Mouse (Mus musculus): Measurements from ENCODE around the gene Cfl1. TPM values are rescaled to one million over a fixed set of nuclear protein-coding genes. Genes with fewer than 3 reads are reported as not detected.

Gene Cfl1
- total and polyA plus RNA-seq, 3 experiments: 853 to 1,228 (median 1,086) TPM

DNA sequence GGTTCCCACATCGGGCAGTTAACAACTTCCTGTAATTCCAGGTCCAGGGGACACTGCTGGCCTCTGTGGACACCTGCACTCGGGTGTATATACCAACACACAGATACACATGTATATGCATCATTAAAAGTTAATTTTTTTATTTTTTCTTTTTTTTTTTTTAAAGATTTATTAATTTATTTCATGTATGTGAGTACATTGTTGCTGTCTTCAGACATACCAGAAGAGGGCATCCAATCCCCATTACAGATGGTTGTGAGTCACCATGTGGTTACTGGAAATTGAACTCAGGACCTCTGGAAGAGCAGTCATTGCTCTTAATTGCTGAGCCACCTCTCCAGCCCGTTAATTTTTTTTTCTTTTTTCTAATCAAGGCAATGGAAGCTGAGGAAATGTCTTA is 17.4 kb upstream of the Cfl1 start:
- Histone ChIP-seq H3K4me3 (ENCODE audit: low read depth, low read length) (no peak overlapping the region), H3K27me3 (ENCODE audit: insufficient read depth, low read length) (peaks cover 50% of the 10 kb centered on the region), H3K36me3 (replicated peaks) (peaks cover 5% of the 10 kb centered on the region), H3K4me1 (ENCODE audit: insufficient read depth, low read depth, low read length) (peaks cover 22% of the 10 kb centered on the region), H3K9me3 (replicated peaks) (no peaks in the 10 kb centered on the region)
- no peak for DNase-seq (ENCODE audit: low spot score)
- ATAC-seq (ENCODE audit: extremely low read depth, insufficient number of reproducible peaks, low FRiP score, poor library complexity, severe bottlenecking): no peak
- TF ChIP-seq GATA2 (IDR thresholded peaks at IDR 0.05; ENCODE audit: borderline replicate concordance, low read depth, low read length): no peak
- no peak for TF ChIP-seq POLR2AphosphoS5 (IDR thresholded peaks at IDR 0.05; ENCODE audit: insufficient replicate concordance, low read depth, low read length)
- TF ChIP-seq CTCF (IDR thresholded peaks at IDR 0.05; ENCODE audit: low read depth, low read length): no peak
- no peak for TF ChIP-seq TAL1 (conservative IDR thresholded peaks at IDR 0.05; ENCODE audit: low read depth, low read length)
- TF ChIP-seq GATA1 (IDR thresholded peaks at IDR 0.05; ENCODE audit: borderline replicate concordance, low read length): no peak

DNA sequence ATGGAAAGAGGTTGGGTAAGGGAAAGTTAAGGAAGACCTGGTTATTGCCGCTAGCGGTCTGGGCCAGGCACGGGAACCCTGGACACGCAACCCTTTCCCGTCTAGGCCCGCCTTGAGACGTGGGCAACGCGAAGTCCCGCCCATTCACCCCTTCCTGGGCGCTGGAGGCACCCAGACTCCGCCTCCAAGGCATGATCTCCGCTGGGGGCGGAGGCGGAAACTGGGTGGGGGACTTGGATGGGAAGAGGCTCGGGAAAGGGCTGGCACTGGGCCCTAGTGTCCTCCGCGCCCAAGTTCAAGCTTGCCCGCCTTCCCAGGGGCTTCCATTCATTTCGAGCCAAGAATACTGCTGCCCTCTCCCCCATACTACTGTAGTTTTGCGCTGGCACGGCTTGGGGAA is 16.5 kb upstream of the Cfl1 start, which contains the start of gene Efemp2:
TSS of gene Efemp2 (plus strand) at position 235 of the 400 bp plus-strand sequence.
- peak; percentile 57 for DNase-seq (ENCODE audit: low spot score)
- ATAC-seq (ENCODE audit: extremely low read depth, insufficient number of reproducible peaks, low FRiP score, poor library complexity, severe bottlenecking): peak; percentile 22; the same call in 1 of the 2 replicates
- Histone ChIP-seq H3K36me3 (replicated peaks) (no peaks in the 10 kb centered on the region), H3K27me3 (ENCODE audit: insufficient read depth, low read length) (peaks cover 55% of the 10 kb centered on the region), H3K4me3 (ENCODE audit: low read depth, low read length) (peak within 1 kb of the TSS; percentile 57; the same call in 1 of the 2 replicates), H3K4me1 (ENCODE audit: insufficient read depth, low read depth, low read length) (peaks cover 15% of the 10 kb centered on the region), H3K9me3 (replicated peaks) (no peaks in the 10 kb centered on the region)
- no peak for TF ChIP-seq TAL1 (conservative IDR thresholded peaks at IDR 0.05; ENCODE audit: low read depth, low read length)
- no peak for TF ChIP-seq CTCF (IDR thresholded peaks at IDR 0.05; ENCODE audit: low read depth, low read length)
- no peak for TF ChIP-seq GATA2 (IDR thresholded peaks at IDR 0.05; ENCODE audit: borderline replicate concordance, low read depth, low read length)
- no peak for TF ChIP-seq POLR2AphosphoS5 (IDR thresholded peaks at IDR 0.05; ENCODE audit: insufficient replicate concordance, low read depth, low read length)
- no peak for TF ChIP-seq GATA1 (IDR thresholded peaks at IDR 0.05; ENCODE audit: borderline replicate concordance, low read length)

- TF ChIP-seq GATA1 (IDR thresholded peaks at IDR 0.05; ENCODE audit: borderline replicate concordance, low read length): no peak
- no peak for TF ChIP-seq GATA2 (IDR thresholded peaks at IDR 0.05; ENCODE audit: borderline replicate concordance, low read depth, low read length)
- no peak for TF ChIP-seq CTCF (IDR thresholded peaks at IDR 0.05; ENCODE audit: low read depth, low read length)
- no peak for TF ChIP-seq POLR2AphosphoS5 (IDR thresholded peaks at IDR 0.05; ENCODE audit: insufficient replicate concordance, low read depth, low read length)
- no peak for TF ChIP-seq TAL1 (conservative IDR thresholded peaks at IDR 0.05; ENCODE audit: low read depth, low read length)
- Histone ChIP-seq H3K36me3 (replicated peaks) (no peaks in the 10 kb centered on the region), H3K9me3 (replicated peaks) (no peaks in the 10 kb centered on the region), H3K27me3 (ENCODE audit: insufficient read depth, low read length) (peaks cover 60% of the 10 kb centered on the region), H3K4me3 (ENCODE audit: low read depth, low read length) (peak overlapping the region; percentile 51; the same call in 1 of the 2 replicates), H3K4me1 (ENCODE audit: insufficient read depth, low read depth, low read length) (peaks cover 15% of the 10 kb centered on the region)
- no peak for DNase-seq (ENCODE audit: low spot score)
- no peak for ATAC-seq (ENCODE audit: extremely low read depth, insufficient number of reproducible peaks, low FRiP score, poor library complexity, severe bottlenecking)
Measured at GRCm38 (mm10) chr19:5474281-5475068, 15.8 kb upstream of the Cfl1 start.

DNA sequence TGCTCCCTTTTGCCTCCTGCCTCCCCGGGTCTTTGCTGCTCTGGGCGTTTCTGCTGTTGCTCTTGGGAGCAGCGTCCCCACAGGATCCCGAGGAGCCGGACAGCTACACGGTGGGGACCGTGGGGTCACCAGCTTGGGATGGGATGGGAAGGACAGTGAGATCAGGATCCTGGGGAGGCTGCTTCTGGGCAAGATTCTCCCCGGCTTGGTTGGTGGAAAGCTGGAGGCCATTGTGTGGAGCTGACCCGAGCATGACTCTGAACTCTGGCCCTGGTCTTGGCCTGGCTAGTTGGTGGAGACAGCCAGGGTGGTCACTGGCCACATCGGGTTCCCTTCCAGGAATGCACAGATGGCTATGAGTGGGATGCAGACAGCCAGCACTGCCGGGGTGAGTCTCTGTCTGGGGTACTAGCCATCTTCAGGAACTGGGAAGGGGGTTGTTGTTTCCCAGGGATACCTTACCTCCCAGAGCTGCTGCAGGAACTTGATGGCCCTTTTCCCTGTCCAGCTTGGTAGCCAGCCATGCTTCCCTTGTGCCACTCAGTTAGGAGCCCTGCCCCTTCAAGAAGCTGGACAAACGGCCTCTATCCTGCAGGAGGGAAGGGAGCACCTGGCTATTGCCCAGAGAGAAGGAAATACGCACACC is 15.1 kb upstream of the Cfl1 start:
- no peak overlapping the region for H3K4me3 ChIP-seq (ENCODE audit: low read depth, low read length)

DNA sequence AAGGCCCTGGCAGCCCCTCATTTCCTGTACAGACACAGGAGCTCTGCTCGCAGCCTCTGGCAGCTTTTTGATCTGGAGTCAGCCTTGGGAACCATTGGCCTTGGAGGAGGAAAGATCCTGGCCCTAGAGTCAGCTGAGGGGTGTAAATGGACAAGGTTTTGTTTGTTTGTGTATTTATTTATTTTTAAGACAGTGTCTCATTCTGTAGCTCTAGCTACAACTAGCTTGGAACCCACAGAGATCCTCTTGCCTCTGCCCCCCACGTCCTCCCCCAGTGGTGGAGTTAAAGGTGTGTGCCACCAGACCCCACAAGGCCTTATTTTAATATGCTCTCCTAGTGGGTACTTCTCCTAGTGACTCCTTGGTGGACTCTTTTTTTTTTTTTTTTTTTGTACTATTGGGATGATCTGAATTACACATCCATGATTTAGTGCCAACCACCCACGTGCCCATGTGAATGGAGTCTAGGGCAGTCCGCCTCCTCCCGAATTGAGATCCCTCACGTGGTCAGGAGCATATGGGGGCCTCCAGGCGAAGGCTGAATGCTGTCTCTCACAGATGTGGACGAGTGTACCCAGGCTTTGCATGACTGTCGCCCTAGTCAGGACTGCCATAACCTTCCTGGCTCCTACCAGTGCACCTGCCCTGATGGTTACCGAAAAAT is 13.1 kb upstream of the Cfl1 start:
- Histone ChIP-seq H3K4me1 (ENCODE audit: insufficient read depth, low read depth, low read length) (peaks cover 16% of the 10 kb centered on the region), H3K36me3 (replicated peaks) (peaks cover 9% of the 10 kb centered on the region), H3K27me3 (ENCODE audit: insufficient read depth, low read length) (peaks cover 56% of the 10 kb centered on the region), H3K9me3 (replicated peaks) (no peaks in the 10 kb centered on the region), H3K4me3 (ENCODE audit: low read depth, low read length) (no peak overlapping the region)
- ATAC-seq (ENCODE audit: extremely low read depth, insufficient number of reproducible peaks, low FRiP score, poor library complexity, severe bottlenecking) (no peak), DNase-seq (ENCODE audit: low spot score) (no peak)
- TF ChIP-seq POLR2AphosphoS5 (IDR thresholded peaks at IDR 0.05; ENCODE audit: insufficient replicate concordance, low read depth, low read length) (no peak), GATA1 (IDR thresholded peaks at IDR 0.05; ENCODE audit: borderline replicate concordance, low read length) (no peak), GATA2 (IDR thresholded peaks at IDR 0.05; ENCODE audit: borderline replicate concordance, low read depth, low read length) (no peak), TAL1 (conservative IDR thresholded peaks at IDR 0.05; ENCODE audit: low read depth, low read length) (no peak), CTCF (IDR thresholded peaks at IDR 0.05; ENCODE audit: low read depth, low read length) (no peak)

More for the DNA sequence above, 15.1 kb upstream of the Cfl1 start:
- no peaks in the 10 kb centered on the region for H3K36me3 ChIP-seq (replicated peaks)
- H3K27me3 ChIP-seq (ENCODE audit: insufficient read depth, low read length): peaks cover 59% of the 10 kb centered on the region
- no peaks in the 10 kb centered on the region for H3K9me3 ChIP-seq (replicated peaks)
- ATAC-seq (ENCODE audit: extremely low read depth, insufficient number of reproducible peaks, low FRiP score, poor library complexity, severe bottlenecking): no peak
- DNase-seq (ENCODE audit: low spot score): no peak
- TF ChIP-seq GATA2 (IDR thresholded peaks at IDR 0.05; ENCODE audit: borderline replicate concordance, low read depth, low read length) (no peak), TAL1 (conservative IDR thresholded peaks at IDR 0.05; ENCODE audit: low read depth, low read length) (no peak), CTCF (IDR thresholded peaks at IDR 0.05; ENCODE audit: low read depth, low read length) (no peak), GATA1 (IDR thresholded peaks at IDR 0.05; ENCODE audit: borderline replicate concordance, low read length) (no peak), POLR2AphosphoS5 (IDR thresholded peaks at IDR 0.05; ENCODE audit: insufficient replicate concordance, low read depth, low read length) (no peak)
- H3K4me1 ChIP-seq (ENCODE audit: insufficient read depth, low read depth, low read length): peaks cover 16% of the 10 kb centered on the region

Measured in G1E (cell line).